Mouse (Mus musculus) cortical plate, adult 2 months (tissue): ENCODE results near the gene Acsl4. TPM values are rescaled to one million over a fixed set of nuclear protein-coding genes. Genes with fewer than 3 reads are reported as not detected.

Source experiments
- H3K27ac ChIP-seq: fragments of 200-500 bp; 2 replicates; pipeline ENCODE4 v1.5.1; 2012; ENCODE audit warnings: low read length, control low read depth, inconsistent platforms; ENCODE audit not compliant: insufficient read depth
- H3K4me1 ChIP-seq: fragments of 200-500 bp; 2 replicates; pipeline ENCODE4 v1.6.1; 2011; ENCODE audit warnings: low read length; ENCODE audit not compliant: control insufficient read depth, insufficient read depth
- H3K4me3 ChIP-seq: fragments of 200-500 bp; 2 replicates; pipeline ENCODE4 v1.5.1; 2011; ENCODE audit warnings: mild to moderate bottlenecking, low read length, control low read depth; ENCODE audit not compliant: insufficient read depth
- CTCF ChIP-seq: fragments of 200-500 bp; IDR thresholded peaks from 2 replicates; pipeline ENCODE4 v1.5.1; 2011; ENCODE audit warnings: mild to moderate bottlenecking, control low read depth, low read length; ENCODE audit not compliant: insufficient read depth; ENCODE audit errors: extremely low read depth
- POLR2A ChIP-seq: fragments of 200-500 bp; IDR thresholded peaks from 2 replicates; pipeline ENCODE4 v1.6.1; 2011; ENCODE audit warnings: mild to moderate bottlenecking, low read length, control low read depth; ENCODE audit not compliant: insufficient read depth; ENCODE audit errors: extremely low read depth
- polyA plus RNA-seq: library from polyadenylated mRNA; depleted of rRNA; stranded (reverse); fragments of >200 nt; gene quantifications from 2 replicates; pipeline ENCODE4 v1.2.3, GENCODE M21; 2012

Gene Acsl4
- polyA plus RNA-seq, 1 experiment = 26.7 TPM

GRCm38 (mm10) chrX:142369935-142370334 lies 20.4 kb downstream of the Acsl4 start:
- H3K27ac ChIP-seq = no peak overlapping the region
- no peaks in the 10 kb centered on the region; the same call in 1 of the 2 replicates for H3K4me1 ChIP-seq
- TF ChIP-seq POLR2A (no peak), CTCF (no peak)
- H3K4me3 ChIP-seq = no peak overlapping the region

- H3K4me3 ChIP-seq = no peak overlapping the region
- no peak overlapping the region for H3K27ac ChIP-seq
- H3K4me1 ChIP-seq = no peaks in the 10 kb centered on the region
- TF ChIP-seq CTCF (no peak), POLR2A (no peak)
Observed at GRCm38 (mm10) chrX:142363882-142364281, 26.5 kb downstream of the Acsl4 start.

GRCm38 (mm10) chrX:142359031-142359430 lies 31.3 kb downstream of the Acsl4 start:
- TF ChIP-seq POLR2A (no peak), CTCF (no peak)
- H3K4me1 ChIP-seq = no peaks in the 10 kb centered on the region
- H3K4me3 ChIP-seq = no peak overlapping the region
- no peak overlapping the region for H3K27ac ChIP-seq

GRCm38 (mm10) chrX:142358427-142358826 lies 31.9 kb downstream of the Acsl4 start:
- TF ChIP-seq CTCF (no peak), POLR2A (no peak)

GRCm38 (mm10) chrX:142336207-142336606 lies 54.1 kb downstream of the Acsl4 start:
- TF ChIP-seq POLR2A (no peak), CTCF (no peak)
- Histone ChIP-seq H3K4me3 (no peak overlapping the region), H3K27ac (no peak overlapping the region), H3K4me1 (no peaks in the 10 kb centered on the region)

More at GRCm38 (mm10) chrX:142358427-142358826, 31.9 kb downstream of the Acsl4 start:
- Histone ChIP-seq H3K4me1 (no peaks in the 10 kb centered on the region), H3K27ac (no peak overlapping the region), H3K4me3 (no peak overlapping the region)

- H3K27ac ChIP-seq = no peak overlapping the region
- H3K4me1 ChIP-seq = no peaks in the 10 kb centered on the region
- TF ChIP-seq POLR2A = no peak
- no peak for TF ChIP-seq CTCF
- H3K4me3 ChIP-seq = no peak overlapping the region
Observed at GRCm38 (mm10) chrX:142335502-142335901, 54.8 kb downstream of the Acsl4 start.

DNA sequence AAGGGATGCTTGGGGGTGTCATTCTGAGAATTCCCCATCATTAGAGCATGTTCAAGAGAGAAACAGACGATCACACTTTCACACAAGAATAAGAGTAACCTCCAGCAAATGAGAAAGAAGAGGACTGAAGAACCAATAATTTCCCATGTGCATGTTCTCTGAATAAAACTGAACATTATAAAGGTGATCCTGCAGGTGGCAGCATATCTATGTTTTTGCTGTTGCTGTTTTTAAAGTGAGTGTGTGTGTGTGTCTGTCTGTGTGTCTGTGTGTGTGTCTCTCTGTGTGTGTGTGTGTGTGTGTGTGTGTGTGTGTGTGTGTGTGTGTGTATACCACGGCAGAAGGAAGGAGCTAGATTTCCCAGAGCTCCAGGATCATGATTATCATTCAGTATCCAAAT lies 64.6 kb downstream of the Acsl4 start:
- TF ChIP-seq CTCF (no peak), POLR2A (no peak)
- no peak overlapping the region for H3K27ac ChIP-seq
- H3K4me1 ChIP-seq = no peaks in the 10 kb centered on the region
- no peak overlapping the region for H3K4me3 ChIP-seq

- no peak overlapping the region for H3K27ac ChIP-seq
- no peaks in the 10 kb centered on the region; the same call in 1 of the 2 replicates for H3K4me1 ChIP-seq
- H3K4me3 ChIP-seq = no peak overlapping the region
- TF ChIP-seq CTCF (no peak), POLR2A (no peak)
Observed at GRCm38 (mm10) chrX:142316106-142316505, 74.2 kb downstream of the Acsl4 start.

DNA sequence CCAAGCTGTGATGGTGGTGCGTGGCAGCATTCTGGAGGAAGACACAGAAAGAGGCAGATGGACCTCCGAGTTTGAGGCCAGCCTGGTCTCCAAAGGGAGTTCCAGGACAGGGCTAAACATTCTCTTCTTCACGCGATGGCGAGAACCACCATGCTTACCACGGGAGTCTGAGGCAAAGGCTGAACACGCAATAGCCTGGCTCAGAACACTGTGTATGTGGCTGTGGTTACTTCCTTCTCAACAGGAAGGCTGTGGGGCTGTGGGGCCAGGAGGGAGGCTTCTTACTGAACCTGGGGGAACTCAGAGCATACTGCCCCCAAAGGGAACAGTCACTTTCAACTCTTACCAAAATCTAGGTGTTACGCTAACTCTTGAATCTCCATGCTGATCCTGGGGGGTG lies 75.1 kb downstream of the Acsl4 start:
- H3K27ac ChIP-seq = no peak overlapping the region
- TF ChIP-seq POLR2A (no peak), CTCF (no peak)
- no peak overlapping the region for H3K4me3 ChIP-seq
- no peaks in the 10 kb centered on the region; the same call in 1 of the 2 replicates for H3K4me1 ChIP-seq

GRCm38 (mm10) chrX:142314307-142315024 lies 75.9 kb downstream of the Acsl4 start:
- Histone ChIP-seq H3K4me3 (peak overlapping the region; percentile 30; the same call in 1 of the 2 replicates), H3K4me1 (no peaks in the 10 kb centered on the region; the same call in 1 of the 2 replicates), H3K27ac (no peak overlapping the region)
- TF ChIP-seq POLR2A (no peak), CTCF (peak; percentile 67)

GRCm38 (mm10) chrX:142310431-142310830 lies 79.9 kb downstream of the Acsl4 start:
- TF ChIP-seq POLR2A = no peak
- no peak for TF ChIP-seq CTCF
- no peak overlapping the region for H3K4me3 ChIP-seq
- no peaks in the 10 kb centered on the region; the same call in 1 of the 2 replicates for H3K4me1 ChIP-seq
- no peak overlapping the region for H3K27ac ChIP-seq
